Mouse (Mus musculus) heart, embryonic 13.5 days (tissue): ENCODE data around the gene Pard3. TPM values are rescaled to one million over a fixed set of nuclear protein-coding genes. Genes with fewer than 3 reads are reported as not detected.

Source experiments
- ATAC-seq: fragments of 200-750 bp; cut with Nextera tagmentation; 2 replicates; pipeline ENCODE4 v1.8.0; 2017; ENCODE audit warnings: moderate TSS enrichment; ENCODE audit not compliant: insufficient number of reproducible peaks, low FRiP score, low TSS enrichment; ENCODE audit errors: extremely low read depth
- H3K27ac ChIP-seq: fragments of 300-500 bp; sonication (generic); replicated peaks from 2 replicates; pipeline ENCODE4 v1.5.1; 2015; ENCODE audit warnings: moderate library complexity, mild to moderate bottlenecking, inconsistent platforms
- H3K27me3 ChIP-seq: fragments of 300-500 bp; sonication (generic); replicated peaks from 2 replicates; pipeline ENCODE4 v1.6.1; 2015; ENCODE audit warnings: mild to moderate bottlenecking, inconsistent platforms
- H3K36me3 ChIP-seq: fragments of 300-500 bp; sonication (generic); 2 replicates; pipeline ENCODE4 v1.6.1; 2015; ENCODE audit warnings: mild to moderate bottlenecking, inconsistent platforms
- H3K4me1 ChIP-seq: fragments of 300-500 bp; sonication (generic); 2 replicates; pipeline ENCODE4 v1.6.1; 2015; ENCODE audit warnings: inconsistent platforms
- H3K4me2 ChIP-seq: fragments of 300-500 bp; sonication (generic); 2 replicates; pipeline ENCODE4 v1.6.1; 2015; ENCODE audit warnings: inconsistent platforms, mild to moderate bottlenecking, moderate library complexity
- H3K4me3 ChIP-seq: fragments of 300-500 bp; sonication (generic); 2 replicates; pipeline ENCODE4 v1.5.1; 2015; ENCODE audit warnings: moderate library complexity, mild to moderate bottlenecking, inconsistent platforms
- H3K9ac ChIP-seq: fragments of 300-500 bp; sonication (generic); 2 replicates; pipeline ENCODE4 v1.6.1; 2015; ENCODE audit warnings: inconsistent platforms, mild to moderate bottlenecking, moderate library complexity
- H3K9me3 ChIP-seq: fragments of 300-500 bp; sonication (generic); 2 replicates; pipeline ENCODE4 v1.6.1; 2016; ENCODE audit warnings: inconsistent platforms
- WGBS: fragments of 180-500 bp; shearing (Covaris S2); methylation state at CpG from one replicate; pipeline ENCODE4 v1.1.7; 2015; ENCODE audit warnings: mixed read lengths; 5-methylcytosine and 5-hydroxymethylcytosine counted together
- polyA plus RNA-seq: library from polyadenylated mRNA; unstranded; fragments of >200 nt; fragmentation: Nextera tagmentation; extraction: Ambion mirVana; gene quantifications from 2 replicates; pipeline ENCODE4 v1.2.1, GENCODE M21; 2015

Pard3 gene
- polyA plus RNA-seq, result 15.0 and 16.1 TPM in 2 replicates

DNA sequence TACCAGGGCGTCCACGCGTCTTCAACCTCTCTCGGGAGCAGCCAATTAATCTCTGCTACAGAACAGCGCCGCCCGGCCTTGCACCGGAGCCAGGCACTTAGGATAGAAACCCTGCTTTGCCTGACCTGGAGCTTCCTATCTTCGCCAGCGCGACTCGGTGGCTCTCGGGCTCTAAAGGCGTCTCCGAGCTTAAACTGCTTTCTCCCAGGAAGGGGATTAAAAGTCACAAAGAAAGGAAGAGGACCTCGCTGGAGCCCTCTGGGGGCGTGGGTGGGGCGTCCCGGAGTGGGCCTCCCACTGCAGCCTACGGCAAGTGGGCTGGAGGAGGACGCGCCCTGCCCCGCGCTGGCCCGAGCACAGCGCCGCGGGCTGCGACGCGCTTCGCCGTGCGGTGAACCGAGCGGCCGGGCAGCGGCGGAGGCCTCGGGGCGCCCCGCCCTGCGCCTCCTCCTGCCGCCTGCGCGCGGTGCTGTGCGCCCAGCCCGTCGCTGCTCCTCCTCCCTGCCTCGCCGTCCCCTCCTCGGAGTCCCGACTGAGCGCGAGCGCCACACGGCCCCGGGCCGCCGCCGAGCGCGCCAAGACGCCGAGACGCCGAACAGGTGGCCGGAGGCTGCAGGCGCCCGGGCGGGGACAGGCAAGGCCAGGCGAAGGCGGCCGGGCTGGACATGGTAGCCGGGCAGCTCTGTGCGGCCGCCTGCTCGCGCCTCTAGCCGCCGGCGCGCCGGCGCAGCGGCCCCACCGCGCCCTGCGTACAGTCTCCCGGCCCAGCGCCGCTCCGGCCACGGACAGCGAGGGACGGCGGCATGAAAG, at the start of gene Pard3:
Gene Pard3, plus strand, starts transcription at position 343 of the 810 bp plus-strand sequence.
- Histone ChIP-seq H3K4me2 (peak within 1 kb of the TSS; percentile 81), H3K4me1 (peaks cover 40% of the 10 kb centered on the region), H3K27me3 (no peaks in the 10 kb centered on the region), H3K9ac (peak within 1 kb of the TSS; percentile 95), H3K4me3 (peak within 1 kb of the TSS; percentile 85), H3K36me3 (no peaks in the 10 kb centered on the region), H3K27ac (peak within 1 kb of the TSS; percentile 98), H3K9me3 (no peaks in the 10 kb centered on the region)
- WGBS, result under 1% methylated on average over 66 of the region's 98 CpGs
- ATAC-seq, result peak; percentile 88

DNA sequence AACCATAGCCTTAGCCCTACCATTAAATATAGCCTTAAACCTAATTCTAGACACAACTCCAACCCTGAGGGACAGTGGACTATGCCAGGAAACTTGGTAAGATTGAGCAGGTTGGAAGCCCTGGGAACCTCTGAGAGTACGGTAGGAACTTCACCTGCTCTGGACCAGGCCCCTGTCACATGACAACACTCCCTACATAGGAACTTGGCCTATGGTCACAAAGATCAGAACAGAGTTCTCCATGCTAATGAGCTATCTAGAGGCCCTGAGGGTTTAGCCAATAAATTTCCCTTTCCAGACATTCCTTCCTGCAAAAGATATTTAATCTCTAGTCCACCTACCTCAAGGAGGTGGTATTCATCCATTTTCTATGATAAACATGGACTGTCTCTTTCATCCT, 41.9 kb upstream of the Pard3 start:
- ATAC-seq, result no peak
- 79% methylated on average over 1 of the region's 1 CpGs for WGBS
- no peak overlapping the region for H3K27ac ChIP-seq

DNA sequence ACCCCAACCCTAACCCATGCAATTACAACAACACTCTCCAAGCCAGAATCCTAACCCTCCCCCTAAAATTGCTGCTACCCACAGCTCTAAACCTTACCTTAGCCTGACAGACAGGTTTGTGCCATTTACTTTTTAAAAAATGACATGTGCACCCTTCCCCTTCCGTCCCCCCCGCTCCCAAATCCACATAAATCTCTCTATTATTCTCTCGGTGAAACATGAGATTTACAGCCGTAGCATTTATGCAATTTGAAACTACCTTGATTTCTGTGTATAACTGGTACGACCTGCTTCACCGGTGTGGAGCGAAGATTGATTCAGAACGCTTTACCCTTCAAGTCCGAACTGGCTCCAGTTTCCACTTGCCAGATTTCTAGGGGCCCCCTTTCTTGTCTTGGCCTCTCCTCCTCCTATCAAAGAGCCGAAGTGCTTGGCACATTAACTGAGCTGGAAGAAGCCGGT, 38.4 kb upstream of the Pard3 start:
- ATAC-seq, result no peak
- no peaks in the 10 kb centered on the region for H3K36me3 ChIP-seq
- no peak overlapping the region for H3K9ac ChIP-seq
- H3K27me3 ChIP-seq, result no peaks in the 10 kb centered on the region
- H3K4me1 ChIP-seq, result no peaks in the 10 kb centered on the region
- H3K4me2 ChIP-seq, result no peak overlapping the region
- no peaks in the 10 kb centered on the region for H3K9me3 ChIP-seq
- 71% methylated on average over 11 of the region's 11 CpGs for WGBS
- H3K27ac ChIP-seq, result no peak overlapping the region
- no peak overlapping the region for H3K4me3 ChIP-seq

More for the DNA sequence above, 41.9 kb upstream of the Pard3 start:
- Histone ChIP-seq H3K4me2 (no peak overlapping the region), H3K36me3 (no peaks in the 10 kb centered on the region), H3K4me1 (no peaks in the 10 kb centered on the region), H3K4me3 (no peak overlapping the region), H3K9me3 (peaks cover 10% of the 10 kb centered on the region), H3K9ac (no peak overlapping the region), H3K27me3 (no peaks in the 10 kb centered on the region)

DNA sequence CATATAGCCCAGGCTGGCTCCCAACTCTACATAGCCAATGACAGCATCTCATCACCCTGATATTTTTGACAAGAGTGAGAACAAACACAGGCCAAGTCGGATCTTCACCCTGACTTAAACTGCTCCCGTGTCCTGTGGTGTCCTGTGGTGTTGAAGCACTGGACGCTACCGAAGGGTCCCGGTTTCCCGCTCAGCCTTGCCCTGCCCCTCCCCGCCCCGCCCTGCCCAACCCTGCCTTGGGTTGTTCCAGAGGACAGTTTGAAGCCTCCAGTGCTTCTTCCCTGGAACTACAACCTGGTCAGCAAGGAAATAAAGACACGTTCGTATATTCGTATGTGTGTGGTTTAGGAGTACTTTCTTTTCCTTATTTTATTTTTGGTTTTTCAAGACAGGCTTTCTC, 37.9 kb upstream of the Pard3 start:
- H3K27me3 ChIP-seq, result no peaks in the 10 kb centered on the region
- H3K9me3 ChIP-seq, result no peaks in the 10 kb centered on the region
- H3K27ac ChIP-seq, result no peak overlapping the region
- H3K4me3 ChIP-seq, result no peak overlapping the region
- H3K36me3 ChIP-seq, result no peaks in the 10 kb centered on the region
- H3K4me2 ChIP-seq, result no peak overlapping the region
- 55% methylated on average over 11 of the region's 11 CpGs for WGBS
- H3K9ac ChIP-seq, result no peak overlapping the region
- ATAC-seq, result no peak
- no peaks in the 10 kb centered on the region for H3K4me1 ChIP-seq

DNA sequence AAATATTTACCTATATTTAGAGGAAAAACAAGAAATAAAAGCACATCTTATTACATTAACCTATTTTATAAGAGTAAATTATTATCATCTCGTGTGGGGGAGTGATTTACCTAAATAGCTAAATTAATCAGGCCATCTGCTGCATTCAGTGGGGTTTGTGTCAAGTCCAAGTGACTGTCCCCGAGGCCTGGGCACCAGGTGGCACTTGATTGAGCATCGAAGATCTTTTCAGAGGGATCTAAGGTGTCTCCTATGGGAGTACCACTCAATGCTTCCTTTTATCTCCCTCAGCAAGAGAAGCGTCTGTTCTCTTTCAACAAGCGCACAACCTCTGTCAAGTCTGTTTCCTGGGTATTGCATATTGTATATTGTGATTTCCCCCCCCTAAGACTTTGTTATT, 32.2 kb upstream of the Pard3 start:
- H3K27ac ChIP-seq, result no peak overlapping the region
- no peaks in the 10 kb centered on the region for H3K27me3 ChIP-seq
- no peak for ATAC-seq
- H3K4me1 ChIP-seq, result peaks cover 12% of the 10 kb centered on the region
- H3K36me3 ChIP-seq, result no peaks in the 10 kb centered on the region
- H3K9ac ChIP-seq, result no peak overlapping the region
- H3K4me3 ChIP-seq, result no peak overlapping the region
- no peaks in the 10 kb centered on the region for H3K9me3 ChIP-seq
- 59% methylated on average over 5 of the region's 5 CpGs for WGBS
- no peak overlapping the region for H3K4me2 ChIP-seq

DNA sequence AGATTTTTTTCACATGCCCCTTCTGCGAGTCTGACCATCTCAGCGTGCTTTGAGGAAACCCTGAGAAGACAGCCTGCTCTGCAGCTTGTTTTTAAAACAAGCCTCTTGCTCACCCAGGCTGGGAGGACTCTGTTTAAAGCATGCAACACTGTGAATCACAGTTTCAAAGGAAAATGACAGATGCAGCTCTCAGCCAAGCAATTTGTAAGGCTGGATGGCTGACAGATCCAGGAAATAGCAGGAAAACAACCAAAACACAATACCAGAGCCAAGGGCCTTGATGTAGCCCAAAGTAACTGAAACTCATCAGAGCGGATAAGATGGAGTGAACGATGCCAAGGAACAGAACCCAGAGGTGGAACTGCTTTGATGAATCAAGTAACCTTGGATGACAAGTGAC, 24.8 kb upstream of the Pard3 start:
- no peaks in the 10 kb centered on the region for H3K27me3 ChIP-seq
- ATAC-seq, result no peak
- H3K9ac ChIP-seq, result no peak overlapping the region
- no peak overlapping the region for H3K4me3 ChIP-seq
- H3K4me2 ChIP-seq, result no peak overlapping the region
- WGBS, result 58% methylated on average over 4 of the region's 4 CpGs
- H3K27ac ChIP-seq, result no peak overlapping the region
- no peaks in the 10 kb centered on the region for H3K9me3 ChIP-seq
- no peaks in the 10 kb centered on the region for H3K36me3 ChIP-seq
- H3K4me1 ChIP-seq, result peaks cover 12% of the 10 kb centered on the region

DNA sequence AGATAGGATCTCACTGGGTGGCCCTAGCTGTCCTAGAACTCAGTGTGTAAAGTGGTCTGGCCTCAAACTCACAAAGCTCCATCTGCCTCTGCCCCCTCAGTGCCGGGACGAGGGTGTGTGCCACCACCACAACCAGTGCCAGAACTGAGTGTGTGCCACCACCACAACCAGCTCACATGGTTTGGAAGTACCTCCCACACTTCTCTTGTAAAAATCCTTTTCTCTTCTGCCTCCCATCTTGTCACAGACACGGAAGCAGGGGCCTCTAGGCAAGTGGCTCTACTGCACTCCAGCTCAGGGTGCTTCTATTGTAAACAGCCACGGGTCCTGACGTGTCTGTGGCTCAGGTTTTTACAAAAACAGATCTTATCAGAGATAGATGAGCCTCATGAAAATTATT, 13.7 kb upstream of the Pard3 start:
- Histone ChIP-seq H3K27me3 (no peaks in the 10 kb centered on the region), H3K4me3 (no peak overlapping the region), H3K4me2 (no peak overlapping the region), H3K36me3 (no peaks in the 10 kb centered on the region), H3K9me3 (no peaks in the 10 kb centered on the region), H3K27ac (no peak overlapping the region), H3K4me1 (peaks cover 24% of the 10 kb centered on the region), H3K9ac (no peak overlapping the region)
- no peak for ATAC-seq
- 70% methylated on average over 5 of the region's 5 CpGs for WGBS

DNA sequence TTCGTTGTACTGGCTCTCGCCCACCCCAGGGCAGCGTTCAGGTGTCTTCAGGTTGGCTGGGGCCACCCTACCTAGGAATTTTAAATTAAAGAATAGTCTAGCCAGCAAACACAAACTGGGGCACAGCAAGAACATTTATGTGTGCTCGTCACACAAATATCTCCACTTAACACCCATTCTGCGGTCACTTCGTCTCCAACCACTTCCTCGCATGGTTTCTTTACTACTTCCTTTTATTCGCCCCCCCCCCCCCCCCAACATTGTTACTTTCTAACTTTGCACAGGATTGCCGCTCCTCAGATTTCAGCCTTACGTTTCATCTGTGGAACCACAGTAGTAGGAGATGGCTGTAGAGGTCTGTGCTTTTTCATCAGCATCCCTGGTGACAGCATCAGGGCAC, 11.6 kb upstream of the Pard3 start:
- Histone ChIP-seq H3K9me3 (no peaks in the 10 kb centered on the region), H3K4me2 (peak overlapping the region; percentile 55), H3K27ac (no peak overlapping the region), H3K27me3 (no peaks in the 10 kb centered on the region), H3K36me3 (no peaks in the 10 kb centered on the region), H3K9ac (no peak overlapping the region), H3K4me1 (peaks cover 28% of the 10 kb centered on the region), H3K4me3 (no peak overlapping the region)
- 32% methylated on average over 10 of the region's 10 CpGs for WGBS
- no peak for ATAC-seq

DNA sequence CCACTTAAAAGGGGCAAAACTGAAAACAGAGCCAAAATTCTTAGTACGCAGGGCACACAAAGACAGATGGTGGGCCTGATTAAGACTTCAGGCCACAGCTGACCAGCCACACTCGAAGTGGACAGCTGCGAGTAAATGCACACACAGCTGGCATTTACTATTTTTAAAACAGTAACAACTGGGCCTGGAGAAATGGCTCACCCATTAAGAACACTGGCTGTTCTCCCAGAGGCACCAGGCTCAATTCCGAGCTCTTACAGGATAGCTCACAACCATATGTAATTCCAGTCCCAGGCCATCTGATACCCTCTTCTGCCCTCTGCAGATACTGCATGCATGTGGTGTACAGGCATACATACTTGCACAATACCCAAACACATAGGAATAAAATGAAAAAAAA, 8.6 kb upstream of the Pard3 start:
- Histone ChIP-seq H3K27ac (no peak overlapping the region), H3K4me2 (no peak overlapping the region), H3K27me3 (no peaks in the 10 kb centered on the region), H3K36me3 (no peaks in the 10 kb centered on the region), H3K4me1 (peaks cover 21% of the 10 kb centered on the region), H3K4me3 (no peak overlapping the region), H3K9ac (no peak overlapping the region), H3K9me3 (no peaks in the 10 kb centered on the region)
- ATAC-seq, result no peak
- WGBS, result 52% methylated on average over 4 of the region's 4 CpGs

DNA sequence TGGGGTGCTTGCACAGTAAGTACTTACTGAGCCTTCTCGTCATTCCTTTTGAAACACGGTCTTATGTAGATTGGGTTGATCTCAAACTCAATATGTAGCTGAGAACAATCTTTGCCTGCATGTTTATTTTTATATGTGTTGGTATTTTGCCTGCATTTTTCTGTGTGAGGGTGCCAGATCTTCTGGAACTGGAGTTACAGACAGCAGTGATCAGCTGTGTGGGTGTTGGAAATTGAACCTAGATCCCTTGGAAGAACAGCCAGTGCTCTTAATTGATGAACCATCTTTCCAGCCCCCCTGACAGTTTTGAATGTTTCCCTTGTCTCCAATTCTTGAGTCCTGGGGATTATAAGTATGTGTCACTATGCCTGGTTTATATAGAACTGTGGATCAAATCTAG, 4.9 kb upstream of the Pard3 start:
- H3K4me2 ChIP-seq, result no peak overlapping the region
- no peak overlapping the region for H3K4me3 ChIP-seq
- no peak overlapping the region for H3K9ac ChIP-seq
- H3K4me1 ChIP-seq, result peaks cover 14% of the 10 kb centered on the region
- no peaks in the 10 kb centered on the region for H3K36me3 ChIP-seq
- 76% methylated on average over 2 of the region's 2 CpGs for WGBS
- H3K27me3 ChIP-seq, result no peaks in the 10 kb centered on the region
- H3K27ac ChIP-seq, result no peak overlapping the region
- no peaks in the 10 kb centered on the region for H3K9me3 ChIP-seq
- ATAC-seq, result no peak

DNA sequence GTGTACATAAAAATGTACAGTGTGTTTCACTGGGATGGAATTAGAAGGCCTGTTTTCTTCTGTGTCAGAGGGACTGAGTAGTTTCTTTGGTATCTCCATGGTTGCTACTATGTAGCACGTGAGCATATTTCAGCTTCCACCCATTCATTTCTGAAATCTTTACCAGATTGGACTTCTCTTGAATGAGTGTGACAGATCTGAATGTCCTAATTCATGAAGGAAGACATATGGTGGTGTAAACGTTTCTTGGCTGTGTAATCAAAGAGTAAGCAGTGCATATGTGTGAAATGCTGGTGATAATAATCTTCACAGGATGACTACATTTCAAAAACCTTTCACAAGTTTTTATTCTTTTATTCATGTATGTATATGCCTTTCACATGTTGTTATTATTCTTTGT, 3.9 kb upstream of the Pard3 start:
- H3K4me2 ChIP-seq, result no peak overlapping the region
- 46% methylated on average over 2 of the region's 2 CpGs for WGBS

More for the DNA sequence above, 3.9 kb upstream of the Pard3 start:
- ATAC-seq, result no peak
- Histone ChIP-seq H3K36me3 (no peaks in the 10 kb centered on the region), H3K27me3 (no peaks in the 10 kb centered on the region), H3K9me3 (no peaks in the 10 kb centered on the region), H3K27ac (no peak overlapping the region), H3K4me3 (no peak overlapping the region), H3K4me1 (peaks cover 14% of the 10 kb centered on the region), H3K9ac (no peak overlapping the region)
